Mouse (Mus musculus) c-Kit-negative CD71-positive TER-119-positive erythroid progenitor cells, embryonic 14.5 days (primary cell): ENCODE measurements around the gene Slc6a3.
A peak's percentile ranks its signal among the peaks of the same experiment; 100 is the strongest.

Source experiments
- DNase-seq: peaks from one replicate; pipeline ENCODE4 v3.0.0-alpha.2; 2013; ENCODE audit warnings: low read depth, low spot score

Slc6a3 gene

GRCm38 (mm10) chr13:73591488-73591887 lies 54.9 kb downstream of the Slc6a3 start:
- no peak for DNase-seq

DNA sequence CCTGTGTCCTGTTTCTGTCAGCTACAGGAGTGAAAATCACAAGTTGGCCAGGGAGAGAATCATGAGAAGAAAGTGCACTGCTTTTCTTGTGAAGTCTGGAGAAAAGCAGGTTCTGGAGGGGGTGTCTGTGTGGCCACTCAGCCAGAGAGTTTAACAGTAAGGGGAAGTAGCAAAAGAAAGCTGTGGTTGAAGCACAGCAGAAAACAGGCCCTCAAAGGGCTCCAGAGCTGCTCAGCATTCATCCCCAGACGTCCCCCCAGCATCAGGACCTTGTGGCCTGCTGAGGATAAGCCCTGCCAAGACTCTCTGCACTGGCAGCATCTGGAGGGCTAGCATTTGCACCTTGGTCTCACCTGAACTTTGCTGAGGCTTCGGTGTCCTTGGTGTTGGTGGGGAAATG lies 56.0 kb downstream of the Slc6a3 start:
- no peak for DNase-seq

- no peak for DNase-seq
These were observed 59.7 kb downstream of the Slc6a3 start for GRCm38 (mm10) chr13:73596276-73596675.

DNA sequence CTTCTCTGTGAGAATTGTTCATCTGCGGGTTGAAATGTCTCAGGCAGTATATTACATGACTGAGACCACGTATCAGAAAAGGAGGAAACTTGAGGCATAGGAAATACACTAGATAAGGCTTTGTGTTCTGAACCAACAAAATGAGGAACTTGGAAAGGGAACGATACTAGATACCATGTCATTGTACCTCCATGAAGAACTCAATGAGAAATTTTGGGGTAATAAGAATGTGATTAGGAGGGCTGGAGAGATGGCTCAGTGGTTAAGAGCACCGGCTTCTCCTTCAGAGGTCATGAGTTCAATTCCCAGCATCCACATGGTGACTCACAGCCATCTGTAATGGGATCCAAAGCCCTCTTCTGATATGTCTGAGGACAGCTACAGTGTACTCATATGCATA lies 63.7 kb downstream of the Slc6a3 start:
- no peak for DNase-seq

DNA sequence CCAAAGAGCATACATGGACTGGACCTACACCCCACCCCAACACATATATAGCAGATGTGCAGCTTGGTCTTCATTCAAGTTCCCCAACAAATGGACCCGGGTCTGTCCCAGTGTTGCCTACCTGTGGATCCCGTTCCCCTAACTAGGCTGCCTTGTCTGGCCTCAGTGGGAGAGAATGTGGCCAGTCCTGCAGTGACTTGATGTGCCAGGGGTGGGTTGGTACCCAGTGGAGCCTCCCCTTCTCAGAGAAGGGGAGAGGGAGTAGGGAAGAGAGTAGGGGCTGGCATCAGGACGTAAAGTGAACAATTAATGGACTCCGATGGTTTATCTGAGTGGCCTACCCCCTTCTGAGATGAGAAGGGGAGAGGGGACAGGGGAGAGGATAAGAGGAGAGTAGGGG lies 66.5 kb downstream of the Slc6a3 start:
- no peak for DNase-seq

- DNase-seq, result peak; percentile 84
These were observed 67.1 kb downstream of the Slc6a3 start, which contains the start of gene Clptm1l for GRCm38 (mm10) chr13:73603522-73604155. TSS of gene Clptm1l (plus strand) at chr13:73604006.

- peak; percentile 22 for DNase-seq
These were observed 67.8 kb downstream of the Slc6a3 start for GRCm38 (mm10) chr13:73604156-73604957.

- DNase-seq, result no peak
These were observed 81.9 kb downstream of the Slc6a3 start for GRCm38 (mm10) chr13:73618406-73618805.

DNA sequence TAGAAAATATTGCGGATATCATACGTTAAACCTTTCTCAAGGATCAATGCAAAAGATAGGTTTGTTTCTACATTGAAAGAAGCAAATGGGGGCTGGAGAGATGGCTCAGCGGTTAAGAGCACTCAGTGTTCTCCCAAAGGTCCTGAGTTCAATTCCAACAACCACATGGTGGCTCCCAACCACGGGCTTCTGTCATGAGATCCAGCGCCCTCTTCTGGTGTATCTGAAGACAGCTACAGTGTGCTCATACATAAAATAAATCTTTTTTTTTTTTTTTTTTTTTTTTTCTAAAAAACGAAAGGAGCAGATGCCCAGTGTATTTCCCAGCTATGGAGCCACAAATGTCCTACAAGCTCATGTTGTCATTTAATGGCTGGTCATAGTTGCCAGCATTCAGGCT lies 84.1 kb downstream of the Slc6a3 start:
- DNase-seq, result no peak

DNA sequence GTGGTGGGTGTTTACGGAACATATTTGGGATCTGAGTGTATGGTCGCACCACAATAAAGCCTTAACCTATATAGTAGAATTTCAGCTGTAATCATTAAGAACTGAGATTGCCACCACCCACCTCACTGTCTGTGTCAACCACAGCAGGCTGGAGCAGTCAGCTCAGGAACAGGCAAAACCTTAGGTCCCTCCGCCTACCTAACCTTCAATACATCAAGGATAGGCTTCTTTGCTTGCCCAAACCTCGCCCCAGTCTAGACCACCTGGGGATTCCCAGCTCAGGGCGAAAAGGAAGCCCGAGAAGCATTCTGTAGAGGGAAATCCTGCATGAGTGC lies 89.8 kb downstream of the Slc6a3 start:
- DNase-seq, result no peak

DNA sequence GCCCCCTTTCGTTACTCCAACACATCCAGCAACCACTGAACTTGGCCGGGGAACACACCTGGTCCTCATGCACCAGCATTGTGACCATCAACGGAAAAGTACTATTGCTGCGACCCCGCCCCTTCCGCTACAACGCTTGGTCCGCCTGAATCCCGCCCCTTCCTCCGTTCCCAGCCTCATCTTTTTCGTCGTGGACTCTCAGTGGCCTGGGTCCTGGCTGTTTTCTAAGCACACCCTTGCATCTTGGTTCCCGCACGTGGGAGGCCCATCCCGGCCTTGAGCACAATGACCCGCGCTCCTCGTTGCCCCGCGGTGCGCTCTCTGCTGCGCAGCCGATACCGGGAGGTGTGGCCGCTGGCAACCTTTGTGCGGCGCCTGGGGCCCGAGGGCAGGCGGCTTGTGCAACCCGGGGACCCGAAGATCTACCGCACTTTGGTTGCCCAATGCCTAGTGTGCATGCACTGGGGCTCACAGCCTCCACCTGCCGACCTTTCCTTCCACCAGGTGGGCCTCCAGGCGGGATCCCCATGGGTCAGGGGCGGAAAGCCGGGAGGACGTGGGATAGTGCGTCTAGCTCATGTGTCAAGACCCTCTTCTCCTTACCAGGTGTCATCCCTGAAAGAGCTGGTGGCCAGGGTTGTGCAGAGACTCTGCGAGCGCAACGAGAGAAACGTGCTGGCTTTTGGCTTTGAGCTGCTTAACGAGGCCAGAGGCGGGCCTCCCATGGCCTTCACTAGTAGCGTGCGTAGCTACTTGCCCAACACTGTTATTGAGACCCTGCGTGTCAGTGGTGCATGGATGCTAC lies 90.4 kb downstream of the Slc6a3 start, which contains the start of gene Tert:
Tert (plus strand) TSS at position 167 of the 805 bp plus-strand sequence.
- DNase-seq, result no peak
